Mouse (Mus musculus) bone marrow, adult 2 months (tissue): ENCODE measurements around the gene Zfp963.

ENCODE experiments used
- CTCF ChIP-seq: fragments of 200-500 bp; IDR thresholded peaks from 2 replicates; pipeline ENCODE4 v1.5.1; 2011; ENCODE audit warnings: low read length, control low read depth; ENCODE audit not compliant: control insufficient read depth, insufficient read depth
- POLR2A ChIP-seq: fragments of 200-500 bp; IDR thresholded peaks from 2 replicates; pipeline ENCODE4 v1.6.1; 2011; ENCODE audit warnings: low read depth, mild to moderate bottlenecking, control low read depth, low read length, borderline replicate concordance; ENCODE audit not compliant: control insufficient read depth

DNA sequence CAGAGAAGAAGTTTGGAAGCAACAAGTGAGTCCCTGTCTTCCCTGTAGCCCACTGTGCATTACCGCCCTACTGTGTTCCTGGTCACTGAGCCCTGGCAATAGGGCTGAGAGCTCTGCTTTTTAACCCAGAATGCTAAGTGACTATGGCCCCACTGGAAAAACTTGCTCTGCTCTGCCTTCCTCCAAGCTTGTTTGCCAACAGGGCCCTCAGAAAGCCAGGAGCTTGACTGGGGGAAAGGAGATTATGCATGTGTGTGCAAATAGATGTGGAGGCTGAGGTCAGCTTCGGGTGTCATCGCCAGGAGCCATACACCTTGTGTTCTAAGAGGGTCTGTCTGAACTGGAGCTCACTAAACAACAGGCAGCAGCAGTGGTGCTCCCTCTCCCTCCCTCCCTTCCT is 44.3 kb upstream of the Zfp963 start:
- TF ChIP-seq CTCF (no peak), POLR2A (no peak)
